Mouse (Mus musculus) embryonic fibroblast, embryonic 13.5 days (primary cell): Measurements from ENCODE around the gene Rtn4r.

Experiments
- CTCF ChIP-seq: IDR thresholded peaks from 2 replicates; pipeline ENCODE4 v1.5.1; 2011; ENCODE audit warnings: mild to moderate bottlenecking, control low read depth, low read length, moderate library complexity, borderline replicate concordance; ENCODE audit not compliant: insufficient read depth
- POLR2A ChIP-seq: IDR thresholded peaks from 2 replicates; pipeline ENCODE4 v1.6.1; 2011; ENCODE audit warnings: low read depth, mild to moderate bottlenecking, control low read depth, low read length, moderate library complexity

DNA sequence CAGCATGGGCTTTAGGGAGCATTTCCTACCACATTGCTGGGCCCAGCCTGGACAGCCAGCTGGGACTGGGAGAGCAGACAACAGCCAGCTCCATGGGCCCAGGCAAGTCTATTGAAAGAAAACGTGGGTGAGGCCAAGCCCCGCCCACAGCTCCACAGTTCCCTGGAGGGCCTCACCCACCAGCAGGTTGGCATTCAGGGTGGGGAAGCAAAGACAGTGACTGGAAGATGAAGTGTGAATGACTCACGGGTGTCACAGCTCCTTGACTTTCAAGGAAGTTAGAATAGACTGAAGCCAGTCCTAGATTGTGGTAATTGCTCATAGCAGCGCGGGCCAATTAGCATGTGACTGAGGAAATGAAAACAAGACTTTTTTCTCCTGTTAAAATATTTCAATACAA lies 67.6 kb downstream of the Rtn4r start:
- no peak for TF ChIP-seq CTCF
- TF ChIP-seq POLR2A = no peak
